Mouse (Mus musculus): ENCODE measurements around the gene Tubb3. TPM values are rescaled to one million over a fixed set of nuclear protein-coding genes. Genes with fewer than 3 reads are reported as not detected.
"Not testable (repeated sequence)": the region's sequence is repeated elsewhere in the genome, so short reads cannot be mapped to it uniquely, and the experiment has no call there.

Gene Tubb3
- polyA plus RNA-seq, 1 experiment, result not detected

GRCm38 (mm10) chr8:123411781-123412327 is 630 bp downstream of the Tubb3 start:
- TF ChIP-seq CTCF (IDR thresholded peaks at IDR 0.05; ENCODE audit: low read depth, low read length) (no peak), POLR2A (IDR thresholded peaks at IDR 0.05; ENCODE audit: borderline replicate concordance, low read depth, low read length) (no peak)
- no peak overlapping the region for H3K27ac ChIP-seq (ENCODE audit: insufficient read depth, low read depth, low read length)
- H3K4me1 ChIP-seq (ENCODE audit: control insufficient read depth, insufficient read depth, low read length), result no peaks in the 10 kb centered on the region
- H3K4me3 ChIP-seq (ENCODE audit: insufficient read depth, low read length), result peak overlapping the region; percentile 19

- H3K27ac ChIP-seq (ENCODE audit: insufficient read depth, low read depth, low read length), result no peak overlapping the region
- no peak for TF ChIP-seq POLR2A (IDR thresholded peaks at IDR 0.05; ENCODE audit: borderline replicate concordance, low read depth, low read length)
- TF ChIP-seq CTCF (IDR thresholded peaks at IDR 0.05; ENCODE audit: low read depth, low read length), result no peak
- H3K4me3 ChIP-seq (ENCODE audit: insufficient read depth, low read length), result no peak overlapping the region
- H3K4me1 ChIP-seq (ENCODE audit: control insufficient read depth, insufficient read depth, low read length), result no peaks in the 10 kb centered on the region
Observed at GRCm38 (mm10) chr8:123412560-123413170, 1.4 kb downstream of the Tubb3 start.

- H3K27ac ChIP-seq (ENCODE audit: insufficient read depth, low read depth, low read length), result no peak overlapping the region
- no peak overlapping the region for H3K4me3 ChIP-seq (ENCODE audit: insufficient read depth, low read length)
- TF ChIP-seq CTCF (IDR thresholded peaks at IDR 0.05; ENCODE audit: low read depth, low read length), result no peak
- no peak for TF ChIP-seq POLR2A (IDR thresholded peaks at IDR 0.05; ENCODE audit: borderline replicate concordance, low read depth, low read length)
- no peaks in the 10 kb centered on the region for H3K4me1 ChIP-seq (ENCODE audit: control insufficient read depth, insufficient read depth, low read length)
Observed at GRCm38 (mm10) chr8:123414255-123414654, 3.0 kb downstream of the Tubb3 start.

- not testable (repeated sequence) for H3K27ac ChIP-seq (ENCODE audit: insufficient read depth, low read depth, low read length); H3K4me3 ChIP-seq (ENCODE audit: insufficient read depth, low read length); H3K4me1 ChIP-seq (ENCODE audit: control insufficient read depth, insufficient read depth, low read length)
Observed at GRCm38 (mm10) chr8:123414997-123415696, 3.9 kb downstream of the Tubb3 start.

GRCm38 (mm10) chr8:123415967-123416943 is 5.0 kb downstream of the Tubb3 start:
- H3K4me3 ChIP-seq (ENCODE audit: insufficient read depth, low read length), result no peak overlapping the region
- H3K27ac ChIP-seq (ENCODE audit: insufficient read depth, low read depth, low read length), result no peak overlapping the region
- TF ChIP-seq POLR2A (IDR thresholded peaks at IDR 0.05; ENCODE audit: borderline replicate concordance, low read depth, low read length) (no peak), CTCF (IDR thresholded peaks at IDR 0.05; ENCODE audit: low read depth, low read length) (no peak)
- H3K4me1 ChIP-seq (ENCODE audit: control insufficient read depth, insufficient read depth, low read length), result no peaks in the 10 kb centered on the region

GRCm38 (mm10) chr8:123416944-123417555 is 5.8 kb downstream of the Tubb3 start:
- no peak overlapping the region for H3K4me3 ChIP-seq (ENCODE audit: insufficient read depth, low read length)
- no peak for TF ChIP-seq POLR2A (IDR thresholded peaks at IDR 0.05; ENCODE audit: borderline replicate concordance, low read depth, low read length)
- TF ChIP-seq CTCF (IDR thresholded peaks at IDR 0.05; ENCODE audit: low read depth, low read length), result no peak
- no peaks in the 10 kb centered on the region for H3K4me1 ChIP-seq (ENCODE audit: control insufficient read depth, insufficient read depth, low read length)
- H3K27ac ChIP-seq (ENCODE audit: insufficient read depth, low read depth, low read length), result no peak overlapping the region

- Histone ChIP-seq H3K27ac (ENCODE audit: insufficient read depth, low read depth, low read length) (no peak overlapping the region), H3K4me3 (ENCODE audit: insufficient read depth, low read length) (no peak overlapping the region), H3K4me1 (ENCODE audit: control insufficient read depth, insufficient read depth, low read length) (no peaks in the 10 kb centered on the region)
- TF ChIP-seq CTCF (IDR thresholded peaks at IDR 0.05; ENCODE audit: low read depth, low read length), result no peak
Observed at GRCm38 (mm10) chr8:123419711-123420110, 8.5 kb downstream of the Tubb3 start.

GRCm38 (mm10) chr8:123420525-123421281 is 9.5 kb downstream of the Tubb3 start:
- Histone ChIP-seq H3K27ac (ENCODE audit: insufficient read depth, low read depth, low read length) (no peak overlapping the region), H3K4me1 (ENCODE audit: control insufficient read depth, insufficient read depth, low read length) (no peaks in the 10 kb centered on the region), H3K4me3 (ENCODE audit: insufficient read depth, low read length) (no peak overlapping the region)
- no peak for TF ChIP-seq POLR2A (IDR thresholded peaks at IDR 0.05; ENCODE audit: borderline replicate concordance, low read depth, low read length)
- no peak for TF ChIP-seq CTCF (IDR thresholded peaks at IDR 0.05; ENCODE audit: low read depth, low read length)

- H3K27ac ChIP-seq (ENCODE audit: insufficient read depth, low read depth, low read length), result no peak overlapping the region
- no peak for TF ChIP-seq CTCF (IDR thresholded peaks at IDR 0.05; ENCODE audit: low read depth, low read length)
- TF ChIP-seq POLR2A (IDR thresholded peaks at IDR 0.05; ENCODE audit: borderline replicate concordance, low read depth, low read length), result no peak
- H3K4me3 ChIP-seq (ENCODE audit: insufficient read depth, low read length), result no peak overlapping the region
- H3K4me1 ChIP-seq (ENCODE audit: control insufficient read depth, insufficient read depth, low read length), result no peaks in the 10 kb centered on the region
Observed at GRCm38 (mm10) chr8:123421325-123421724, 10.1 kb downstream of the Tubb3 start.
